Mouse (Mus musculus) skeletal muscle tissue, postnatal 0 days (tissue): Measurements from ENCODE around the gene Ppp2r5a. TPM values are rescaled to one million over a fixed set of nuclear protein-coding genes. Genes with fewer than 3 reads are reported as not detected.

Source experiments
- polyA plus RNA-seq: library from polyadenylated mRNA; unstranded; fragments of >200 nt; fragmentation: Nextera tagmentation; extraction: Ambion mirVana; gene quantifications from 2 replicates; pipeline ENCODE4 v1.2.1, GENCODE M21; 2015

Gene Ppp2r5a
- polyA plus RNA-seq: 23.1 and 27.9 TPM in 2 replicates

DNA sequence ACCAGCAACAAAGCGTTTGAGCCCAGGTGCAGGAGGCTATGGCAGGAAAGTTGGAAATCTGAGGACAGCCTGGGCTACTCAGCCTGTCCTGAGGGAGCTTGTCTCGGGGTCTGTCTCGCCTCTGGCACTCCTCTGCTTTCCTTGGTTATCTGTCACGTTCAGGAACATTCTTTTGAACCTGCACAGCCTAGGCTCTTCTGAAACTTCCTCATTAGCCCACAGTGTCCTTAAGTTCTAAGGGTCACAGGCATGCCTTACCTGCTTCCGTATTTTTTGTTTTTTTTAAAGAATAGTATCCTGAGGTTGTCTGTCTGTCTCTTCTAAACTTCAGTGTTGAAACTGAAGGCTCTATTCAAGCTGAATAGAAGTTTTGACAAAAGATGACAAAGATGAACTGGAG lies at the start of gene Ppp2r5a:
Ppp2r5a (minus strand) TSS at position 199 of the 400 bp plus-strand sequence.

GRCm38 (mm10) chr1:191325726-191326232 lies 77.3 kb downstream of the Ppp2r5a start, which contains the start of gene Tmem206:
Tmem206 (plus strand) TSS chr1:191325912.

GRCm38 (mm10) chr1:191317591-191318196 lies 85.4 kb downstream of the Ppp2r5a start, which contains the start of gene Nenf:
Nenf (minus strand) TSS chr1:191318194.

Other genes with a start within 250 kb of the Ppp2r5a start
- gene Fam71a, start 238.5 kb downstream of the Ppp2r5a start, polyA plus RNA-seq: not detected in 2 replicates
- gene Atf3, start 185.2 kb downstream of the Ppp2r5a start, polyA plus RNA-seq: 6.7 and 8.2 TPM in 2 replicates
- 127 and 154 TPM in 2 replicates for gene Nenf, start 85.1 kb downstream of the Ppp2r5a start, polyA plus RNA-seq
- gene Tmem206, start 77.4 kb downstream of the Ppp2r5a start, polyA plus RNA-seq: 6.9 and 8.4 TPM in 2 replicates
- 8.4 and 8.6 TPM in 2 replicates for gene Dtl, start 172.3 kb upstream of the Ppp2r5a start, polyA plus RNA-seq
- gene Ints7, start 172.4 kb upstream of the Ppp2r5a start, polyA plus RNA-seq: 13.3 and 14.6 TPM in 2 replicates